Mouse (Mus musculus) retina, postnatal 1 day (tissue): ENCODE measurements around the gene Tmem126b.
A peak's percentile ranks its signal among the peaks of the same experiment; 100 is the strongest.

Experiments used
- DNase-seq: peaks from one replicate; pipeline ENCODE4 v3.0.0-alpha.2; 2012

The Tmem126b gene

DNA sequence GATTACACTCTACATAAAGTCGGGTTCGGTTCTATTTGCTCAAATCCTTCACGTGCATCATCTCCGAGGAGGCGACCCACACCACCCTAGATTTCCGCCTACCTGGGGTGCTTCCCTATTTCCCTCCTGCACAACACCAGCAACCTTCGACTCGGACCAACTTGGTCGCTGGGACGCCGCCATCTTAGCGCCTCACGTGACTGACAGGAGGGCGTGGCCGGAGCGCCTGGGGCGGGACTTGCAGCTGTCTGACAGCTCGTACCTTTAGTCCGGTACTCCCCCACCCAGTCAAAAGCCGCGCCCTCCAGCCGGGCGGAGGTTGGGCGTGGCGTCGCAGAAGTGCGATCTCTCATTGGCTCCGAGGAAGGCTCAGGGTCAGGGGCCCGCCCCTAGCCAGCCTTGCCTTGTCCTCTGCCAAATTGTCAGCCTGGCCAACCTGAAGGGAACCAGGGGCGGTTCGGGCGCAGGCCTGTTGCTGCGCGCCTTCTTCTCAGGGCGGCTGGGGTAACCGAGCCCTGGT, at the start of gene Tmem126b:
Tmem126b (minus strand) TSS at position 209 of the 520 bp plus-strand sequence.
- peak; percentile 98 for DNase-seq

DNA sequence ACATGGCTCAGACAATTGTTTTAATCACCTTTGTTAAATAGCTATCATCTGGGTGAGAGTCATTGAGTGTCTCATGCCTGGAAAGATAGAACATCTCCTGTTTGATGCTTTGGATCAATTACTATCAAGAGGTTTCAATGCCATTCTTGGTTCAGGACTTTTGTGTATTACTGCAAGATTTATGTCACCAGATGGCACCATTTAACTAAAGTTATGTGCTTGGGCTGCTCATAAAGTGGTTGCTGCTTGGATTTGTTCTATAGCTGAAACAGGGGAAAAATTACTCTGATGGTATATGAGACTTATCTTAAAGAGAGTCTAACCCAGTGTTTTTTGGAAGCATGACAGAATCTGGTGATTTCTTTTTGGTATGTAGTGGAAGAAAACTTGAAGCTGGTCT, 36.5 kb upstream of the Tmem126b start:
- DNase-seq = peak; percentile 53

DNA sequence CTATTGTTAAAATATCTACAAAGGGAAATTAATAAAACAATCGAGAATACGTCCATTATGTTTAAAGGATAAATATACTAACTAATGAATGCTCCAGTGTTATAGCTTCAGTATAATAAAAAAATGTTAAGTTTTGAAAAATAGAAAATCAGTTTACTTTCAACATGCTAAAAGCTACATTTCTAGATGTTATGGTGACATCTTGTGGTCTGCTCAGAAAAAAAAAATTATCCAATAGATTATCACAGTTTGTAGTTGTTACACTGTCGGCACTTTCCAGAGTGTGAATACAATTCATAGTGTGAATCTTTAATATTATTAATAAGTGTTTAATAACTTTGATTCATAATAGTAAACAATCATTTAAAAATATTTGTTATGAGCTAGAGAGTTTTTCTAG, 32.3 kb upstream of the Tmem126b start:
- DNase-seq = peak; percentile 1

DNA sequence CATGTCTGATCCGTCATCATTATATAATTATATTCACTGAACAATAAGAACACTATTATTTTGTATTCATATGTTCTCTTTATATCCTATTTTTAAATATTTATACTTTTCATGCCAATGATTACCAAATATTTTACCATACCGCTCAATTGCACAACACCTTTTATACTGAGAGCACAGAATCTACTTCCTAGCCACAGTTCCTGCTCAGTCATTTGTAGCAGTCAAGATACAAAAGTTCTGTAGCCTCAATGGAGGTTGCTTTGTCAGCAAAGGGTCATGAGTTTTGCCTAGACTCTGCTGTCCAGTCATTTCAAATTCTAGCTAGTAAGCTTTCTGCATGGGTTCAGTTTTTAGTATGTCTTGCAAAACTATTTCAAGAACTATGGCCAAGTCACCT, 6.8 kb upstream of the Tmem126b start:
- DNase-seq = no peak

DNA sequence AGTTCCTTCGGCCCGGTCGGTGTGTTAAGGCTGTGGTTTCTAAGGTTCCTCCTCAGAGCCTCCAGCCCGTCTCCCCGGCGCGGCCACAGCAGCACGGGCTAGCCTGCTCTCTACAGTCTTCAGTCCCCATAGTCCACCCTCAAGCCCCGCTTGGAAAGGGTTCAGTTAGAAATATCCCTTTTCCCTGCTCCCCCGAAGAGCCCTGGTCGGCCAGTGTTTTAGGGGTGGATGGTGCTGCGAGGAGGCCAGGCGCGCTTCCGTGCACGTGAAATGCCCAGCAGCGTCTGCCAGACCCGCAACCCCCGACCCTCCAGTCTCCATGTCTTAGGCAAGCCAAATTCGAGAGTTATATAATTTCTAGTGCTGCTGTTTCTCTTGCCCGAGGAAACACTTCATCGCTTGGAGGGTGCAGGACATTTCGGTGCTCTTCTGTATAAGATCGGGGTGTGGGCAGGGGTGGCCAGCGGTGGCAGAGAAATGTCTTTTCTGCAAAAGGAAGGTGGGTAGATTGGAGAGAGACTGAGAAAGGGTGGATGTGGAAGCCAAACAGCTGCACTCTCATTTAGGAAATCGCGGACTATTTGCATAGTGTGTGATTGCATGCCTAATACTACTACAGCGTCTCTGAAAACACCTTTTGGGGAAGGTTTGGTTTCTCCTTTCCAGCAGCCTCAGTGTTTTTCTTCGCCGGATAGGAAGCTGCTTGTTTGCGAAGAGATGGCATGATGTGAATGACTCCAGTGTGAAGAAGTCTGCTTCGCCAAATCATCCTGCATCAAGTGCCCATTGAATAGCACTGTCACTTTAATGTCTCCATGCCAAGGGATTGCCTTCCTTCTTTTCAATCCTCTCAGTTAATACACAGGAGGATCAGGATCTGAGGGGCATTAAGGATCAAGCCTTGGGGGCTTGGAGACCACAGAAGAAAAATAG, 778 bp upstream of the Tmem126b start, which contains the start of gene Dlg2:
Dlg2 (plus strand) TSS at position 360 of the 933 bp plus-strand sequence.
- peak; percentile 58 for DNase-seq

DNA sequence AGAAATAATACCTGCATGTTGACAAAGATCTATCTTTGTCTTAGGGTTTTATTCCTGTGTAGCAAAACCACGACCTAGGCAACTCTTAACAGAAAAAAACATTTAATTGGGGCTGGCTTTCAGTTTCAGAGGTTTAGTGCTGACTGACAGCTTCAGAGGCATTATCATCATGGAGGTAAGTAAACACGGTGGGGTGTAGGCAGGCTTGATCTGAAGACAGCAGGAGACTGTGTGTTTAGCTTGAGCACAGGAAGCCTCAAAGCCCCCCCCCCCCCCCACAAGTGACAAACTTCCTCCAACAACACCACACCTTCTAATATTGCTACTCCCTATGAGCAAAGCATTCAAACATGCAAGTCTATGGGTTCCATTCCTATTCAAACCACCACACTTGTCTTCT, 2.3 kb downstream of the Tmem126b start:
- no peak for DNase-seq

DNA sequence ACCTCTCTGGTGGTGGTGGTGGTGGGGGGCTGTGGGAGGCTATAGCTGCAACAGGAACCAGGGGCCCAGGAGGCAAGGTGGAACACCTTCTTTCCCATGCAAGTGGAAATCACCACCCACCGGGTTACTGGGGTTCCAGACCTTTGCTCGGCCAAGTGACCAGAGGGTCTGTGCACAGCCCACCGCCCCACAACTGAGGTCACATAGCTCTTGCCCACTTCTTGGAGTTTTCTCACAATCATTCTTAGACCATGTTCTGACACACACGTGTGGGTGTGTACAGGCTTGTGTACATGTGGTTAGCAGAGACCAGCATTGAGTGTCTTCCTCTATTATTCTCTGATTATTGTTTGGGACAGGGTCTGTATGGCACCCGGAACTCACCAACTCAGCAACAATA, 14.4 kb downstream of the Tmem126b start:
- no peak for DNase-seq

DNA sequence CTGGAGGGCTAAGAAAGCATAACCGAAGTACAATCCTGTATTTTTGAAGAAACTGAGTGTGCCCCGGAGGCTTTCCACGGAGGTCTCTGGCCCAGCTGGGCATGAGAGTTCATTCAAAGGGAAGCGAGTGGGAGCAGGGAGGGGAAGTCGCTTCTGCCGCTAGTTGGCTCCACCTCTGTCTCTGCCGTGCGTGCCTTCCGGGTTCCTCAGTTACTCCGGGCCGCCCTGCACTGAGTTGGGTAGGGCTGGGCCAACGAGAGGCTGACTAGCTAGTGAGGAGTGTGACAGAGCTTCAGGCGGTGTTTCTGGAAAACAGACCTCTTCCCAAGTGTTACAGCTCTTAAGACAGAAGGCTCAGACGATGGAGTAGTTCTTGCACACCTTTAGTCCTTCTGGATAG, 14.9 kb downstream of the Tmem126b start:
- peak; percentile 54 for DNase-seq

DNA sequence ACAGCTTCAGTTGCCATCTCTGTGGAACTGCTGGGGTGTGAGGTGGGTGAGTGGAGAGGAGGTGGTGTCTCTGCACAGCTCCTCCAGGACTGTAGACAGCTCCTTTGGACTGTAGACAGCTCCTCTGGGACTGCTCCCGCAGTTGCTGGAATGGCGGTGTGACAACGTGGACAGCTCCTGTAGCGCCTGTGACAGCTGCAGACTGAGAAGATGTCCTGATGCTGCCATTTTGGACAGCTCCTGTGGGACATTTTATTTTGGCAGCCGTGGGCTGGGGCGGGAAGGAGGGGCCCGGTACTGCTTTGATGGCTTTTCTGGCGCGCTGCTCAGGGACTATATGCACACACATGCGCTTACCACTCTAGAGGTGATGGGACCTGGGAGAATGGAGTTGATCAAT, 15.5 kb downstream of the Tmem126b start:
- no peak for DNase-seq

DNA sequence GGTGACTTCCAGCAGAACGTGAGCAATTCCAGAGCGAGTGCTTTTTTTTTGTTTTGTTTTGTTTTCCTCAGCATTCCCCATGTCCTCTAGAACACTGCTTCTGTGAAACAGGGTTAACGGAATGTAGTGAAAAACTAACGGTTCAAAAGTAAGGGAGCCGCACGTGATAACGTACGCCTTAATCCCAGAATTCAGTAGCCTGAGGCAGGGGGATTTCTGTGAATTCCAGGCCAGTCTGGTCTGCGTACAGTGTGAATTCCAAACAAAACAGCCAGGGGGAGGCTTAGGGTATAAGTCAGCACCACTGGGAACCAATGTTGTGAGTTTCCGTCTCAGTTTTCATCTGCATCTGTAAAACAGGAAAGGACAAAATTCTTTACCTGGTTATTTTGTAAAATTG, 18.3 kb downstream of the Tmem126b start:
- no peak for DNase-seq

DNA sequence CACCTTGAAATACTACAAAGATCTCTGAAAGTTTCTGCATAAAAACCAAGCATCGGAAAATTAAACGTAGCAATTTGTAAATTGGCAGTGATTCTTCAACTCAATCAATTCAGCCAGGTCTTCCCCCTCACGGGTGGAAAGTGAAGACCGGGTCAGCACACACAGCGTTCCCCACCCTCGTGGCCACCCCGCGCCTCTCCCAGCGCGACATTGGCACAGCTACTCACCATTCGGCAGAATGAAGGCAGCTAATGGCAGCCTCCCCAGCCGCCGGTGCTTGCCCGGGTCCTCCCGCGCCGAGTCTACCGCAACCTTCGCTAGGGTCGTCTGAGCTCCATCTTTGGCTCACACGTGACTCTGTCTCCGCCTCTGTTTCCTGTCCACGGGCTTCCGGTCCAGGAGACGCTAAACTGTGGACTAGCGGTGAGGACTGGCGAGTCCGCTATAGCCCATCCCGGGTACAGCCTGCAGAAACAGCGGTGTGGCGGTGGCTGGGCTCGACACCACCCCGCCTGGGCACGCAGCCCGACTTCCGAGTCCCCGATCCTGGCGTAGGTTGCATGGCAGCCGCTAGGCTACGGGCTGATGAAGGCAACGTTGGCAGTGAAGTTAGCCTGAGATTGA, 18.8 kb downstream of the Tmem126b start, which contains the start of gene Tmem126a:
Tmem126a (minus strand) TSS at position 385 of the 624 bp plus-strand sequence.
- peak; percentile 96 for DNase-seq

DNA sequence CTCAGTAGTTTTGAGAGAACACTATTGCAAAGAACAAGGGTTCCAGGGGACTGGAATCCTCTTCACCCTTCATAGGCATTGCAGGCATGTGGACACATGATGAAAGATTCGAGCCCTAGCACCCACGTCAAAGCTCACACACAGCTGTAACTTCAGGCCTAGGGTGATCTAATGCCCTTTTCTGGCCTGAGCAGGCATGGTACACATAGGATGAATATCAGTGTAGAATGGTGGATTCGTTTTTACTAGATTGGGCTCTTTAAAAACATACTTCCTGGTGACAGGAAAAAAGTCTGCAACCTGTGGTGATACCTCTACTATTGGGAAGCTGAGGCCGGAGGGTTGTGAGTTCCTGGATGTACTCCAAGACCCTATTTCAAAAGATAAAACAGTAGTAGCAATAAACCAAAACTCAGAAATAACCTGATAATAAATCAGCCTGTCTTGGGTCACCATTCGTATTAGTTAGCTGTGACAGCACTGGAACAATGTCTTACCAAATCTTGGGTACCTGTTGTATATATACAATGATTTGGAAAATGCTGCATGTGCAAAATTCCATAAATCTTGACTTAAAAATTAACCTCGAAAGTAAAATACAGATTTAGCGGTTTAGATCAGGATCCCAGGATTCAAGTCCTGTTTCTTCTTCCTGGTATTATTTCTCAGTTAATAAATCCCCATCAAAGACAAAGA, 19.5 kb downstream of the Tmem126b start:
- no peak for DNase-seq

DNA sequence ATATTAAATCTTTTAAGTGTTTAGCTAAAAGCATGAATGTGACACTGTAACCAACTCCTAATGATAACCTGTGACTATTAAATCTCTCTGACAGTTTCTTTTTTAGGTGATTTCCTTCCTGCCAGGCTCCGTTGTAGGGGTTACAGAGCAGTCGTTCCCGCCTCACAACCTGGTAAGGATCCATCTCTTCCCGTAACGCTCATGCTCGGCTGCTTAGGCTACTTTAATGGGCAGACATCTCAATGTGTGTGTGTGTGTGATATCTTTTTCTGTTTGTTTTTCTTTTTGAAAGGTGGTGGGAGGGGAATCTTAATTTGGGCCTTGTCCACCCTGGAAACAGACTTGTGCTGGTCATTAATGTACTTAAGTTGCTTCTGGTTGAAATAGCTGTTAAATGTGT, 31.6 kb downstream of the Tmem126b start:
- no peak for DNase-seq

DNA sequence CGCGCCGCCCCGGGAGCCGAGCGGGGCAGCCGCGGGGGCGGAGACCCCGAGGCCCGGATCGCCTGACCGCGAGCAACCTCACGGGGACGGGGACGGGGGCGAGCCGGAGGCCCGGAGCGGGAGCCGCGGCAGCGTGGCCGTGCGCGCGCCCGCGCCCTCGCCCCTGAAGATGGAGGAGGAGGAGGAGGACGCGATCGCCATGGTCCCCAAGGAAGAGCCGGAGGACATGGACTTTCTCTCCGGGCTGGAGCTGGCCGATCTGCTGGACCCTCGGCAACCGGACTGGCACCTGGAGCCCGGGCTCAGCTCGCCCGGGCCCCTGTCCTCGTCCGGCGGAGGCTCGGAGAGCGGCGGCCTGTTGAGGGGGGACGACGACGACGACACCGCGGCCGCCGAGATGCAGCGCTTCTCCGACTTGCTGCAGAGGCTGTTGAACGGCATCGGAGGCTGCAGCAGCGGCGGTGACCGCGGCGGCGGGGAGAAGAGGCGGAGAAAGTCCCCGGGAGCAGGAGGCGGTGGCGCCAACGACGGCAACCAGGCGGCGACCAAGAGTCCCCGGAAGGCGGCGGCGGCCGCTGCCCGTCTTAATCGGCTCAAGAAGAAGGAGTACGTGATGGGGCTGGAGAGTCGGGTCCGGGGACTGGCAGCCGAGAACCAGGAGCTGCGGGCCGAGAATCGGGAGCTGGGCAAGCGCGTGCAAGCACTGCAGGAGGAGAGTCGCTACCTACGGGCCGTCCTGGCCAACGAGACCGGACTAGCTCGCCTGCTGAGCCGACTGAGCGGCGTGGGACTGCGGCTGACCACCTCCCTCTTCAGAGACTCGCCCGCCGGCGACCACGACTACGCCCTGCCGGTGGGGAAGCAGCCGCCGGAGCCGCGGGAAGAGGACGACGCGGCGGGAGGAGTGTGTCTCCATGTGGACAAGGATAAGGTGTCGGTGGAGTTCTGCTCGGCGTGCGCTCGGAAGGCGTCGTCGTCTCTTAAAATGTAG, 32.4 kb downstream of the Tmem126b start:
- DNase-seq = peak; percentile 81

DNA sequence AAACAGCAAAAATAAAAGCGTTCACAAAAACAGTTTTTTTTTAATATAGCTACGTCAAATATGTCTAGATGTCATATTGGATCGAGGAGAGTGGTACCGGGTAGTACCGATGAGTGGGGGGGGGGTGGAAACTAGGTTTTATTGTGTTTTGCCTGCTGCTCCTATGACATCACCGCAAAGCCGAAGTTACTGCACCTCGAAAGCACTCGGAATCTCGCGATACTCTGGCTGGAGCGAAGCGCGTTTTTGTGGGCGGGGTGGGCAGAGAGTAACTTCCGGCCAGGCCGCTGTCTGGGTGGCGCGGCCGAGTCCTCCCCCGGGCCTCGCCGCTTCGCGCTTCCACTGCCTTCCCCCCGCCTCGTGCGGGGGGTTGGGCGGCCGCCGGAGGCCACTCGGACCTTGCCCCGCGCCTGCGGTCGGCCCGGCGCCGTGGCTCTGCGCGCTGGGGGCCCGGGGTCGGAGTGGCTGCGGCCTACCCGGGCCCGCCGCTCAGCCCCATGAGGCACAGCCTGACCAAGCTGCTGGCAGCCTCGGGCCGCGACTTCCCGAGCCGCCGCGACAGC, 33.2 kb downstream of the Tmem126b start, which contains the start of gene Crebzf:
Crebzf (plus strand) TSS at position 212 of the 563 bp plus-strand sequence.
- DNase-seq = peak; percentile 99

DNA sequence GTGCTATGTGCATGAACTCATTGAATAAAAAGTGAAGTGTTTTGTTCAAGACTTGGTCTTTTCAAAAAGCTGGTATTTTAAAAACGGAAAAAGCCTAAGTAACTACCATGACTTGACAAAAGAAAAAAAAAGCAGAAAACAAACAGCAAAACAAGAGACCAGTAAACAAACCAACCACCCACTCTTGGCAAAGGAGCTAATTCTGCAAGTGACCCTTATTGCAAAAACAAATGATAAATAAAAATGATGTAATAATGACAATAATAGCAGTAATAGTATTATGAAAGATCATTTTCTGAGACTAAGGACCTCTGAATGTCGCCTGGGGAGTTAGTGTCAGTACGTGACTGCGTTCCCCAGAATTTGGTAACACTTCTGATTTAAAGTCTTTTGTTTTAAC, 33.7 kb downstream of the Tmem126b start:
- DNase-seq = no peak

DNA sequence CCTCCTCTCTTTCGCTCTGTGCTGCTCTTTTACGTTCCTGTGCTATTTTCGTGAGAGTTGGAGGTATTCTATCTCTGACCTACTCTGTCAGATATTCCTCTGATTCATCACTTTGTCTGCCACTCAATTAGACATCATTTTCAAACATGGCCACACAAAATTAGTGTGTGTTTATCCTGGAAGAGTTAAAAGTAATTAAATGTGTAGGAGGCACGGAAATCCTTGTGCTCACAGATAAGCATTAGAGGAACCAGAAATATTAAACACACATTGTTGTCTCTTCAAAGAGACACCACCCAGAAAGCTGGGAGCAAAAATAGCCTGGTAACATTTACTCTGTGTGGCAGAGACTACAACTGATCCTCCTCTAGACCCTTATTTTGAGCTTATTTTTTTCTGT, 35.8 kb downstream of the Tmem126b start:
- DNase-seq = no peak

DNA sequence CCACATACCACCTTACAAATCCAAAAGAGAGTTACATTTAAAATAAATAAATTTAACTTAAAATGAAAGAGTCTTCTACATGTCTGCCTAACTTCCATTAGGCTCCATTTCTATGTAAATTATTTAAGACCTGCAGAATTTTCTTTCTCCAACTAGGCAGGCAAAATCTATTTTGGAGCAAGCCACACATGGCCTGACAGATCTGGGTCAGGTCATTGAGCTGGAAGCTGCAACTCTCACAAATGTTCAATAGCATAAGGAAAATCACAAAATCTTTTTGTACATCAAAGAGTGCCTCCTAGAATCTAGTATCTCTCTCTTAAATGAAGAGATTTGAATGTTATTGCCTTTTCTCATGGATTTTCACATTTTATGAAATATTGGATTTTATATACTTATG, 43.6 kb downstream of the Tmem126b start:
- peak; percentile 65 for DNase-seq

DNA sequence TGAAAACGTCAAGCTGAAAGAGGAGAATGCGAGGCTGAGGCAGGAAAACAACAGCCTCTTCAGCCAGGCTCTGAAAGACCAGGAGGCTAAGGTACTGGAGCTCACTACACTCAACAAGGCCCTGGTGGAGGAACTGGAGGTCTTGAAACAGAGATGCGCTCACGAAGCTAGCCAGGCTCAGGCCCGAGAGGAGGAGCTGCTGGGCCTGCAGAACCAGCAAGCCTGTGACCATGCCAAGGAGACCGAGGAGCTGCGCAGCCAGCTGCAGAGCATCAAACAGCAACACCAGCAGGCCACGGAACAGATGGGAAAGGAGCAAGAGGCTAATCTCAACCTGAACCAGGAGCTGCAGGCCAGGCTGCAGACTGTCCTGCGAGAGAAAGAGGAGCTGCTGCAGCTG, 48.8 kb downstream of the Tmem126b start:
- no peak for DNase-seq

DNA sequence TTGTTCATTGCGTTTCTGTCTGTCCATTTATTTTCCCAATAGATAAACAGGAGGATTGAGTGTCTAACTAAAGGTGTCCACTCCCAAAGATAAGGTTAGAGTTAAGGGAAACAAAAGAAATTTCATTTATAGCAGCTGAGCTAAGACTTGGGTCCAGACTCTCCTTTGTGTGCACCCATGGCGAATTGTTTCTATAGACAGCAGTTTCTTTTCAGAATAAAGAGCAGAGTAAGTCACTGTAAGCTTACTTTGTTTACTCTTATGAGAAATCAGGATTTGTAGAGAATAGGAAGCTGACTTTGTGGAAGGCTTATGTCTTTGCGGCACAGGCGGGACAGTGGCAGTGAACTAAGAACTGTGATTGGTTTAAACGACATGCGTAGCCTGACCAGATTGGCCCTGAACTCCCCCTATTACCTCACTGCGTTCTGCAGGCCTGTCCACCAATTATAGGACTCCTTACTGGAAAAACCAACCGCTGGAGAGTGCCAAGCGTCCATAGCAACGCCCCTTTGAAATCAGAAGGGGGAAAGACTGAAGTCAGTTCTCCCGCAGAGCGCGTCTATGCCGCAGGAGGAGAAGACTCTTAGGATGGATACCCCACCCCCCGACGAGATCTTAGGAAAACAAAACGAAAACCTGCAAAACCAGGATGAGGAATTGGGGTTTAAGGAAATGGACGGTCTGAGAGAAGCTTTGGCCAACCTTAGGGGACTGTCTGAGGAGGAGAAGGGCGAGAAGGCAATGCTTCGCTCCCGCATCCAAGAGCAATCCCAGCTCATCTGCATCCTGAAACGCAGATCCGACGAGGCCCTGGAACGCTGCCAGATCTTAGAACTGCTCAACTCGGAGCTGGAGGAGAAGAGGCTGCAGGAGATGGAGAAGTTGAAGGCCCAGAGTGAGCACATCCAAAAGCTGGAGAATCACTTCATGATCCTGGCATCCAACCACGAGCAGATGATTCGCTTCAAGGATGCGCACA, 49.5 kb downstream of the Tmem126b start, which contains the start of gene Ccdc89:
Ccdc89 (plus strand) TSS at position 558 of the 982 bp plus-strand sequence.
- peak; percentile 94 for DNase-seq
